Mouse (Mus musculus) hematopoietic stem cell, adult 5-6 weeks (primary cell): ENCODE data around the gene Med25. TPM values are rescaled to one million over a fixed set of nuclear protein-coding genes. Genes with fewer than 3 reads are reported as not detected.

ENCODE experiments used
- ATAC-seq, 2 experiments: fragments of 125-278 bp in 1 of 2; replicated peaks in 1 of 2; 2 replicates each; pipeline ENCODE4 v1.8.0; 2016 to 2017; ENCODE audit warnings: inconsistent platforms in 2 of 2, mild to moderate bottlenecking in 2 of 2, moderate number of reproducible peaks in 2 of 2, low read depth in 1 of 2, moderate TSS enrichment in 1 of 2; ENCODE audit not compliant: low FRiP score in 2 of 2, poor library complexity in 2 of 2, severe bottlenecking in 2 of 2, insufficient read depth in 1 of 2, low TSS enrichment in 1 of 2
- total RNA-seq: library from RNA; stranded (forward); fragments of 172-1452, 232-1000 nt; gene quantifications from 2 replicates; pipeline ENCODE4 v1.2.3, GENCODE M21; 2017

Med25 gene
- total RNA-seq, 1 experiment from 2014 or later, result 11.8 TPM

GRCm38 (mm10) chr7:44868465-44868864, 24.0 kb downstream of the Med25 start:
- no peak for ATAC-seq

DNA sequence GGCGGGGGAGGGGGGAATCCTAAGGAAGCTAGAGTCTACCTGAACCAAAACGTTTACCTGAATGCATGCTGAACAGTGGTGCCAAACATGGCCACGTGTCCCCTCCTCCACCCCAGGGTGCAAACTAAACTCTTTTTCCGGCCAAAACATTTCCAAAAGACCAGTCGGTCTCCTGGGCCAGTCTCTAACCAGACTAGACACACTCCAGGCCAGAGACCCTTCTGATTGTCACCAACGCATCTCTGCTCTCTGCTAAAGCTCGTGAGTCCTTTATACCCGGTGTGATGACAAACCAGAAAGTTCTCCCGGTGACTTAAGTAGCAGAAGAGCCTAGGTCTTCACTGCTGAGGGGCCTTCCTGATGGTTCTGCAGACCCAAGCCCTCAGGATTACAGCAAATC, 24.7 kb downstream of the Med25 start:
- no peak for ATAC-seq

DNA sequence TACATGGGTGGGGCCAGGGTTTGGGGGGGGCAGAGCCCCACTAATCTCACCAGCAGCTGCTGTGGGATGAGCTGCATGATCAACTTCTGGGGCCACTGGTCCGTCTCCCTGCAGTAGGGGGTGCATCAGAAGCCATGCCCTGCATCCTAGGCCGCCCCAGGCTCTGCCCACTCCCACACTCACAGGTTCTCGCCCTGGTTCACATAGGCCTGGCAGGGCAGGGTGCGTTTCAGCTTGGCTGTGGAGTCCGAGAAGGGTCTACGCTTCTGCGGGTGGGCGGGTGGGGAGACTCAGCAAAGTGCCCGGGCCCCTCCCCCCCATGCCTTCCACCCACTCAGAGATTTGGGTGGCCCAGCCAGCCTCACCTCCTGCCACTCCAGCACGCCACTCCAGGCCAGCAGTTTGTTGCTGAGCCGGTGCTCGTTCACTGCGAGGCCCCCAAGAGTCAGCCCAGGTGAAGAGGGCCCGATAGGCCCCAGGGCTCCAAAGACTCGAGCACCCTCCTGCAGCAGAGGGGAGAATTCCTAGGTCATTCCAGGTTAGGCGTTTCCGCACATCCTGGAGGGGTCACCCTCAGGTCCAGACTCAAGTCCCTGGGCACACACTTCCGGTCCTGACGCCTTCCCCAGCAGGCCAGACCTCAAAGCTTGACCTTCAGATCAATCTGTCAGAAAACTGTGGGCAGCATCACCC, 25.4 kb downstream of the Med25 start:
- ATAC-seq, result no peak

DNA sequence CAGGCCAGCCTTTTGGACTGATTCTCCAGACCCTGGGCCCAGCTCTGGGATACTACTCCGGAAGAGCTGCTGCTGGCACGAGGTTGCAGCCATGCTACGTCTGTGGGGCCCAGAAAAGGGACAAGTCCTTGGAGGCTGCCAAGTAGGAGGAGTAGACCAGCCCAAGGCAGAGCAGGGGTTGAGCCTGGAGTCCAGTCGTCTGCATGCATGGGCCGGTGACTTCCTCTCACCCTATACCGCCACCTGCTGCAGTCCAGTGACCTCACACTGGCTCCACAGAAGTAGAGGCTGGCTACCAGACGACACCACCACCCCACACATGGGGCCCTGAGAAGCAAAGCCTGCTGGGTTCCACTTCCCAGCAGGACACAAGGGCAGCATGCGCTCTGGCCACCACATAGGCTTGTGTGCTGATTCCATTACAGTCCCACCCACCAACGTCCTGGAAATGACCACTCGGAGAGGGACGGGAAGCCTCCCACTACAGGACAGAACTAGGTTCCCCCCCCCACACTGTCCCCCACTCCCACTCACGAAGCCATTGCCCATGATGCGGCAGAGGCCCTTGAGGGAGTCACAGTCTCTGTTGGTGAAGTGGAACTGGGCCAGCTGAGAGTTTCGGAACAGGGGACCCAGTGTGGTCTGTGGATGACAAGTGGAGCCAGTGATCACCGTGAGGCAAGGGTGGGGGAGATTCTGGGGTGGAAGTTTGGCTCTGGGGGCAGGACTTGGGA, 26.1 kb downstream of the Med25 start:
- ATAC-seq, result peak; percentile 22 to 39

- ATAC-seq, result no peak
Measured at GRCm38 (mm10) chr7:44864595-44865542, 27.6 kb downstream of the Med25 start.

GRCm38 (mm10) chr7:44863982-44864494, 28.5 kb downstream of the Med25 start:
- no peak for ATAC-seq

DNA sequence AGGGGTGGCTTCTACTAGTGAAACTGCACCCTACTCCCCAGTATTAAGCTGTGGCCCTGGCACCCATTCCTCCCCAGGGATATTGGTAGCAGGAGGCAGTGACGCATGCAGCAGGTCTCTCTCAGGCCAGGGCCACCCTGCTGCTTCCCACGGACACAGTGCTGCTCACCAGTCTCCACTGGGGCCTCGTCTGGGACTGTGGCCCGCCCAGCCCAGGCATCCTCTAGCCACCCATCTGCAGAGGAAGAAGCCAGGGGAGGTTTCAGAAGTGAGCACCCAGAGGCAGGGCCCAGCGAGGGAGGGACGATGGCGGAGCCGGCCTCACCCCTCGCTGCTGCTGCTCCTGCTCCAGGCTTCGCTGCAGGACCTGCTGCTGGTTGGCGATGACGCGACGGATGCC, 29.3 kb downstream of the Med25 start:
- ATAC-seq, result no peak

DNA sequence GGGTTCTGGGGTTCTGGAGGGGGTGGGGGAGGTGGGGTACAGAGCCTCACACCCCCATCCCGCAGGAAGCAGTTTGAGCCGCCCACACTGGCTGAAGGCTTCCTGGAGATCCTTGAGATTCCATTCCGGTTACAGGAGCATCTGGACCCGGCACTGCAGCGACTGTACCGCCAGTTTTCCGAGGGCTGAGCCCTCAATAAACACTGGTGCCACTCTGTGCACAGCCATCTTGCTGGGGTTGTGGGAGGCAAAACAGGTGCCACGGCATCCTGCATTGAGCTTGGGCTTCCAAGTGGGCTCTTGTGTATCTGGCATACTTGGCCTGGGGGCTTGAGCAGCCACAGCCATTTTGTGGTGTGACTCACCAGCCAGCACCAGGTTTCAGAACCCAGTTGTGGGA, 30.1 kb downstream of the Med25 start:
- ATAC-seq, result no peak

DNA sequence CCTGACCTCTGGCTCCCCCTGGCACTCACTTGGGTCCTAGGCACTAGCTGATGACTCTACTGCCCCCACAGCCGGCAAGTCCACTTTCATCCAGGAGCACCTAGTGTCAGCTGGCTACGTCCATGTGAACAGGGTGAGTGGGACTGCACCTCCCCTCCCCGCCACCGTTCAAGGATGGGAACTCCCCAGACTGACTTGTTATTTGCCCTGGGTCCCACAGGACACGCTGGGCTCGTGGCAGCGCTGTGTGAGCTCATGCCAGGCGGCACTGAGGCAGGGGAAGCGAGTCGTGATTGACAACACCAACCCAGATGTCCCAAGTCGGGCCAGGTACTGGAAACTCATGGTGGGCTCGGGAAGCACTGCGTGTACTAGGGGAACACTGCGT, 31.1 kb downstream of the Med25 start:
- ATAC-seq, result no peak

DNA sequence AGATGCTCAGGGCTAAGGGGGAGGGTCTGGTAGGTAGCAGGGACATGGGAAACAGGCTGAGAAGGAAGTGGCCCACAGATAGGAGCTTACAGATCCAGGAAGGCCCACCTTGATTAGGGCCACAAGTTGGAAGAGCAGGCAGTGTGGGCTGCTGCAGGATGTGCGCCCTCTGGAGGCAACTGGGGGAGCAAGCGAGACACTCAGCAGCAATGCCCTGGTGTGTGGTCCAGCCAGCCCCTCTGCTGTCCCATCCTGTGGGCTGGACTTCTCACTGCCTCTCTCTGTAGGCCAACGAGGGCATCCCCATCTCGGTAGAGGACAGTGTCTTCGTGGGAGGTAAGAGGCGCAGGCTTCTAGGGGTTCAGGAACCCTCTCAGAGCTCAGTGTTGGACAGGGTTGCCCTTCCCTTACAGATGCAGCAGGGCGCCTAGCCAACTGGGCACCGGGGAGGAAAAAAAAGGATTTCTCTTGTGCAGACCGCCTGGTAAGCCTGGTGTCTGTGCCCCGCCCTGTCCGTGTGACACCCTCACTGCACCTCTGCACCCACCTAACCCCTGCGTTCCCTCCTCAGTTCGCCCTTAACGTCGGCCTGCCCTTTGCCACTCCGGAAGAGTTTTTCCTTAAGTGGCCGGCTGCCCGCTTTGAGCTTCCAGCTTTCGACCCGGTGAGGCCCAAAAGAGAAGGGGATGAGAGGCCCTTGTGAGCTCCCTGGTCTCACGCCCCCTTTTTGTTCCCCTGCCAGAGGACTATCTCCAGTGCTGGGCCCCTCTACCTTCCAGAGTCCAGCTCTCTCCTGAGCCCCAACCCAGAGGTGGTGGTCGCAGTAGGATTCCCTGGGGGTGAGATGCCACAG, 31.7 kb downstream of the Med25 start:
- ATAC-seq, result peak; percentile 30 to 36; a peak in 1 of 4 replicates

GRCm38 (mm10) chr7:44859896-44860295, 32.6 kb downstream of the Med25 start:
- no peak for ATAC-seq

DNA sequence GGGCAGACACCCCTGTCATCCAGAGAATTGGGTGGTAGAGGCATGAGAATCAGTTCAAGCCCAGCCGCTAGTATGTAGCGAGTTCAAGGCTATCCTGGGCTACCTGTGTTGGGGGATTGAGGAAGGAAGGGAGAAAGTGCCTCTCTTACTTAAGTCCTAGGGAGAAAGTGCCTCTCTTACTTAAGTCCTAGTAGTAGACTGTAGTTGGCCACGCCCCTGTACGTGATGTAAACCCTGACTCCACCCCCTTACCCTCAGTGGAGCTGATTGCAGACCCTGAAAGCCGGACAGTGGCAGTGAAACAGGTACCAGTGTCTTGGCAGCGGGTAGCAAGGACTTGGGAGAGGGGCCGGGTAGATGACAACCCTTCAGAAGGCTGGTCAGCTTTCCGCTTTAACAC, 34.6 kb downstream of the Med25 start:
- ATAC-seq, result peak in 1 of 2 experiments; percentile 14; a peak in 1 of 4 replicates

- peak; percentile 55 to 57 for ATAC-seq
Measured at GRCm38 (mm10) chr7:44857042-44857552, 35.4 kb downstream of the Med25 start, which contains the start of gene Pnkp. Gene Pnkp (plus strand): TSS chr7:44857139.

- 0 out of 4 replicates have a peak, but pooled peaks of 1 of the 2 experiments have one; percentile 17 for ATAC-seq
Measured at GRCm38 (mm10) chr7:44856265-44856916, 36.1 kb downstream of the Med25 start.

DNA sequence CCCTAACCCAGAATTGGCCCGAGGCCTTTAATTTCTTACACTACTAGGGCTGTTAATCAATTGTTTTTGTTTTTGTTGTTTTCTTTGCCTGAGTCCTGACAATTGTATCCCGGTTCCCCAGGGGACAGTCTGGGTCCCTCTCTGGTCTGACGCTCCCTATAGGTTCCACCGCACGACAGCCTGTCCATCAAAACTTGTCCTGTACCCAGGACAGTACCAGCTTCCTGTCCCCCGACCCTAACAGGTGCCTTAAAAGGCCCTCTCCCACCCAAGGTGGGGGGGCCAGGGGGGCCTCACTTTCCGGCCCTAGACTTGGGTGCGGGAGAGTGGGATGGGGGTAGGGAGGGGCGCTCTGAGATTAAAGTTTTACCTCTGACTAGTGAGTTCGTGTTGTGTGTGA, 37.5 kb downstream of the Med25 start:
- ATAC-seq, result no peak

DNA sequence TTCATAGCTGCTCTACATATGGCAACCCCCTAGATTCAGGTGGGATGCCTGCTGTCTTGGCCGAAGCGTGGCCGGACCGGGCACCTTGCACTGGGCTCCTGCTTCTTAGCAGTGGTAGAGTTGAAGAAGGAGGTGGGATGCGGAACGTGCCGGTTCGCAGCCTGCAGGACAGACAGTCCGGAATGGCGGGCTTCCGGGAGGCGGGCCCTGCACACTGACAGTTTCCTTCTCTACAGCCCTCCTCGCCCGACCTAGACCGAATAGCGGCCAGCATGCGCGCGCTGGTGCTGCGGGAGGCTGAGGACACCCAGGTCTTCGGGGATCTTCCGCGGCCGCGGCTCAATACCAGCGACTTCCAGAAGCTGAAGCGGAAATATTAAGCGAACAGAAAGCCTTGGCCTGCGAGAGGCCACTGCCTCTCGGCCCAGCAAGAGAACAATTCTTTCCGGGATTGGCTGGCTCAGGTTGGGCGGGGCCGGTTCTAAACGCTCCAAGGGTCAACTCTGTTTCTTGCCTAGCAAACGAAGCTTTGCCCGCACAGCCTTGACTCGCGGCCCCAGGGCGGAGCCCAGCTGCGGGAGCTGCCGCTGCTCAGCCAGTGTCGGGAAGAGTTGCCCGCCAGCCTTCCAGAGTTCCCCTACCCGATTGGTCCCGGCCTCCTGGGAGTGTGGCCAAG, 38.0 kb downstream of the Med25 start:
- peak; percentile 32 to 46 for ATAC-seq
